Mouse (Mus musculus): ENCODE results near the gene Rnf186. TPM values are rescaled to one million over a fixed set of nuclear protein-coding genes. Genes with fewer than 3 reads are reported as not detected.

The Rnf186 gene
- total and polyA plus RNA-seq, 2 experiments from 2014 or later = not detected

DNA sequence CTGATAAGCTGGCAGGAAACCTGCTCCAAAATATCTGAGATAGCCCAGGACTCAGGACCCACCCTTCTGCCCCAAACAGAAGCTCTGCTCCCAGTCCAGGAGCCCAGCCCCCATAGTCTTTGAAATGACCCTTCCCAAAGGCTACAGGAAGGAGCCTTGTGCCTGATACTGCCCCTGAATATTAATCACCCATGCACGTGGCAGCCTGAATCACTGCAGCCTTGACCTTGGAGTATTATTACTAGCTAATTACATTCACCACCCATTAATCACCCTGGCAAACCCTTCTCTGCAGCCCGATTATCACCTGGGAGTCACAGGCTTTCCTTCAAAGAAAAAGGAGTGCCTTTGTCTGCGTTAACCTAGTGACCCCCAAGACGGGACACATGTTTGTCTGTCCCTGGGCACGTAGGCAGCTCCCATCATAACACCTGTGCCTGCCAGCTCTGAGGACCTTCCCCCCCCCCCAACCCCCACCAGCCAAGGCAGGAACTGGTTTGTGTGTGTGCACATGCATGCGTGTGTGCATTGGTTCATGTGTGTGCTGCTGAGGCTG is 41.1 kb downstream of the Rnf186 start:
- no peaks in the 10 kb centered on the region for H3K9me3 ChIP-seq (ENCODE audit: low read length)
- no peak overlapping the region for H3K27ac ChIP-seq (ENCODE audit: low read depth, low read length)
- WGBS = 45% methylated on average over 6 of the region's 6 CpGs
- H3K9ac ChIP-seq = no peak overlapping the region
- no peaks in the 10 kb centered on the region for H3K27me3 ChIP-seq (ENCODE audit: insufficient read depth, low read length)
- H3K4me2 ChIP-seq (ENCODE audit: low read depth) = no peak overlapping the region
- H3K36me3 ChIP-seq (ENCODE audit: insufficient read depth) = no peaks in the 10 kb centered on the region
- no peaks in the 10 kb centered on the region for H3K4me1 ChIP-seq (ENCODE audit: insufficient read depth)
- no peak for DNase-seq
- TF ChIP-seq CTCF (IDR thresholded peaks at IDR 0.05; ENCODE audit: low read depth) = no peak
- H3K4me3 ChIP-seq (ENCODE audit: low read depth, low read length) = no peak overlapping the region
- no peak for ATAC-seq

DNA sequence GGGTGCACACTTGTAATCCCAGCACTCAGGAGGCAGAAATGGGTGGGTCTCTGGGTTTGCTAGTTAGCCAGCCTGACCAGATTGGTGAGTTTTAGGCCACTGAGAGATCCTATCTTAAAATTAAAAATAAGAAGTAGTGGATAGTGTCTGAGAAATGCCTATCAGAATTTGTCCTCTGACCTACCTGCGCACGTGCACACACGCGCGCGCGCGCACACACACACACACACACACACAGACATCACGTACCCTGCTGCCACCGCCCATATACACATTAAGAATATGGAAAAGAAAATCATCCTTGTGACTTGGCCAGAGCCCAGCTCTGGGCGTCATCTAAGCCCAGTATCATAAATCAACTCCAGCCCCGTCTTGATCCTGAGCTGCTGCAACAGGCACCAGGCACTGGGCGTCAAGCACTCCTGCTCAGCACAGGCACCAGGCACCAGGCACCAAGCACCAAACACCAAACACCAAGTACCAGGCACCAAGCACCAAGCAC is 44.3 kb downstream of the Rnf186 start:
- DNase-seq = no peak
- no peaks in the 10 kb centered on the region for H3K36me3 ChIP-seq (ENCODE audit: insufficient read depth)
- H3K4me1 ChIP-seq (ENCODE audit: insufficient read depth) = no peaks in the 10 kb centered on the region
- no peaks in the 10 kb centered on the region for H3K9me3 ChIP-seq (ENCODE audit: low read length)
- ATAC-seq = no peak
- no peak overlapping the region for H3K27ac ChIP-seq (ENCODE audit: low read depth, low read length)
- no peak overlapping the region for H3K4me3 ChIP-seq (ENCODE audit: low read depth, low read length)
- H3K4me2 ChIP-seq (ENCODE audit: low read depth) = no peak overlapping the region
- 98% methylated on average over 13 of the region's 13 CpGs for WGBS
- H3K27me3 ChIP-seq (ENCODE audit: insufficient read depth, low read length) = no peaks in the 10 kb centered on the region
- TF ChIP-seq CTCF (IDR thresholded peaks at IDR 0.05; ENCODE audit: low read depth) = no peak
- H3K9ac ChIP-seq = no peak overlapping the region

DNA sequence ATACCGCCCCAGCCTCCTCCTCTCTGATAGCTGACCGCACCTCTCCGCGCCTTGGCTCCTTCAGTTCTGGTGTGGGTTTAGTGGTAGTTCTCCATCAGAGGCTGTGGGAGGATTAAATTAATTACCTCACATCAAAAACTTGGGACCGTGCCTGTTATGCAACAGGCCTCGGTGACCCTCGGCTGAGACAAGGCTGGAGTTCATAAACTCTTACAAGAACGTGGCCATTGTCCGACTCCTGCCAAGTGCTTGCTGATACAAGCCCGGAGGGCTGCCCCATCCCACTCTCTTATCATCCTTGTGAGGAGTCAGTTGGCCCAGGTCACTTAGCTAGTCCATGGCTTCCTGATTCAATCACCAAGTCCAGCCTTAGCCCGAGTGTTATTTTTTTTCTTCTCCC is 46.4 kb downstream of the Rnf186 start:
- 85% methylated on average over 11 of the region's 11 CpGs for WGBS
- TF ChIP-seq CTCF (IDR thresholded peaks at IDR 0.05; ENCODE audit: low read depth) = no peak
- Histone ChIP-seq H3K9ac (no peak overlapping the region), H3K9me3 (ENCODE audit: low read length) (no peaks in the 10 kb centered on the region), H3K27me3 (ENCODE audit: insufficient read depth, low read length) (no peaks in the 10 kb centered on the region), H3K27ac (ENCODE audit: low read depth, low read length) (no peak overlapping the region), H3K36me3 (ENCODE audit: insufficient read depth) (no peaks in the 10 kb centered on the region), H3K4me3 (ENCODE audit: low read depth, low read length) (no peak overlapping the region), H3K4me1 (ENCODE audit: insufficient read depth) (no peaks in the 10 kb centered on the region), H3K4me2 (ENCODE audit: low read depth) (no peak overlapping the region)
- ATAC-seq (no peak), DNase-seq (no peak)

DNA sequence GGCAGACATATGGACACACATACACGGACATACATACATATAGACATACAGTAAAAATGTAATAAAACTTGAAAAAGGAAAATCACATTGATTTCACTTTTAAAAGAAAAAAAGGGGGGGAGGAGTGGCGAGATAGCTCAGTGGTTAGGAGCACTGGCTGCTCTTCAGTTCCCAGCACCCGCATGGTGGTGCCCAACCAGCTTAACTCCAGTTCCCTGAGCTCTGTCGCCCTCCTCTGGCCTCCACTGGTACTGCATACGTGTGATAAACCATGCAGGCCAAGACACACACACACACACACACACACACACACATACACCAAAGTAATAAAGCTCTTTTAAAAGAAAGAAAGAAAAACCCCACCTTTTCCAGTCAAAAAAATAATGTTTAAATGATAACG is 47.9 kb downstream of the Rnf186 start:
- 90% methylated on average over 6 of the region's 6 CpGs for WGBS
- Histone ChIP-seq H3K27ac (ENCODE audit: low read depth, low read length) (no peak overlapping the region), H3K4me2 (ENCODE audit: low read depth) (no peak overlapping the region), H3K36me3 (ENCODE audit: insufficient read depth) (no peaks in the 10 kb centered on the region), H3K9ac (no peak overlapping the region), H3K4me3 (ENCODE audit: low read depth, low read length) (no peak overlapping the region), H3K4me1 (ENCODE audit: insufficient read depth) (no peaks in the 10 kb centered on the region), H3K9me3 (ENCODE audit: low read length) (no peaks in the 10 kb centered on the region), H3K27me3 (ENCODE audit: insufficient read depth, low read length) (no peaks in the 10 kb centered on the region)
- TF ChIP-seq CTCF (IDR thresholded peaks at IDR 0.05; ENCODE audit: low read depth) = peak; percentile 54
- ATAC-seq = no peak
- DNase-seq = no peak

Other genes with a start within 250 kb of the Rnf186 start
- 0.24 and 0.77 TPM in 2 replicates for gene Pla2g2c, start 242.3 kb upstream of the Rnf186 start, total RNA-seq (2014; rRNA removed)
- gene Pla2g2c, start 242.3 kb upstream of the Rnf186 start, polyA plus RNA-seq (2015; fragmentation: Nextera tagmentation; extraction: Ambion mirVana) = 0.28 and 0.42 TPM in 2 replicates
- 4.0 and 5.6 TPM in 2 replicates for gene Ubxn10, start 229.9 kb upstream of the Rnf186 start, total RNA-seq (2014; rRNA removed)
- gene Ubxn10, start 229.9 kb upstream of the Rnf186 start, polyA plus RNA-seq (2015; fragmentation: Nextera tagmentation; extraction: Ambion mirVana) = 2.4 and 3.5 TPM in 2 replicates
- gene Pla2g2f, start 209.5 kb upstream of the Rnf186 start, total RNA-seq (2014; rRNA removed) = 0.23 TPM in 1 of 2 replicates, not detected in the other
- not detected in 2 replicates for gene Pla2g2f, start 209.5 kb upstream of the Rnf186 start, polyA plus RNA-seq (2015; fragmentation: Nextera tagmentation; extraction: Ambion mirVana)
- gene Pla2g2d, start 191.4 kb upstream of the Rnf186 start, total RNA-seq (2014; rRNA removed) = 0.38 TPM in 1 of 2 replicates, not detected in the other
- 0.23 TPM in 1 of 2 replicates, not detected in the other for gene Pla2g2d, start 191.4 kb upstream of the Rnf186 start, polyA plus RNA-seq (2015; fragmentation: Nextera tagmentation; extraction: Ambion mirVana)
- 0.15 and 2.9 TPM in 2 replicates for gene Pla2g5, start 103.6 kb upstream of the Rnf186 start, total RNA-seq (2014; rRNA removed)
- gene Pla2g5, start 103.6 kb upstream of the Rnf186 start, polyA plus RNA-seq (2015; fragmentation: Nextera tagmentation; extraction: Ambion mirVana) = 1.1 and 1.5 TPM in 2 replicates
- not detected in 2 replicates for gene Gm13030, start 93.1 kb upstream of the Rnf186 start, total RNA-seq (2014; rRNA removed)
- not detected in 2 replicates for gene Gm13030, start 93.1 kb upstream of the Rnf186 start, polyA plus RNA-seq (2015; fragmentation: Nextera tagmentation; extraction: Ambion mirVana)
- gene Pla2g2e, start 89.2 kb upstream of the Rnf186 start, total RNA-seq (2014; rRNA removed) = not detected in 2 replicates
- not detected in 2 replicates for gene Pla2g2e, start 89.2 kb upstream of the Rnf186 start, polyA plus RNA-seq (2015; fragmentation: Nextera tagmentation; extraction: Ambion mirVana)
- gene Otud3, start 53.2 kb upstream of the Rnf186 start, total RNA-seq (2014; rRNA removed) = 10.5 and 13.1 TPM in 2 replicates
- 2.6 and 2.8 TPM in 2 replicates for gene Otud3, start 53.2 kb upstream of the Rnf186 start, polyA plus RNA-seq (2015; fragmentation: Nextera tagmentation; extraction: Ambion mirVana)
- 1.5 and 4.0 TPM in 2 replicates for gene Tmco4, start 5.8 kb downstream of the Rnf186 start, total RNA-seq (2014; rRNA removed)
- 1.4 and 1.5 TPM in 2 replicates for gene Tmco4, start 5.8 kb downstream of the Rnf186 start, polyA plus RNA-seq (2015; fragmentation: Nextera tagmentation; extraction: Ambion mirVana)
- 1.8 and 4.0 TPM in 2 replicates for gene Htr6, start 108.5 kb downstream of the Rnf186 start, total RNA-seq (2014; rRNA removed)
- gene Htr6, start 108.5 kb downstream of the Rnf186 start, polyA plus RNA-seq (2015; fragmentation: Nextera tagmentation; extraction: Ambion mirVana) = 0.67 TPM in 2 replicates
- gene Nbl1, start 125.9 kb downstream of the Rnf186 start, total RNA-seq (2014; rRNA removed) = 41.7 and 57.6 TPM in 2 replicates
- 56.7 and 64.3 TPM in 2 replicates for gene Nbl1, start 125.9 kb downstream of the Rnf186 start, polyA plus RNA-seq (2015; fragmentation: Nextera tagmentation; extraction: Ambion mirVana)
- gene Minos1, start 164.0 kb downstream of the Rnf186 start, total RNA-seq (2014; rRNA removed) = 17.9 and 19.9 TPM in 2 replicates
- 412 and 532 TPM in 2 replicates for gene Minos1, start 164.0 kb downstream of the Rnf186 start, polyA plus RNA-seq (2015; fragmentation: Nextera tagmentation; extraction: Ambion mirVana)
- 98.3 and 113 TPM in 2 replicates for gene Capzb, start 225.8 kb downstream of the Rnf186 start, total RNA-seq (2014; rRNA removed)
- 315 and 325 TPM in 2 replicates for gene Capzb, start 225.8 kb downstream of the Rnf186 start, polyA plus RNA-seq (2015; fragmentation: Nextera tagmentation; extraction: Ambion mirVana)

All from forebrain, postnatal 0 days (tissue).